ENCODE assay signal across 16 mouse cellular contexts in the genomic region with DNA sequence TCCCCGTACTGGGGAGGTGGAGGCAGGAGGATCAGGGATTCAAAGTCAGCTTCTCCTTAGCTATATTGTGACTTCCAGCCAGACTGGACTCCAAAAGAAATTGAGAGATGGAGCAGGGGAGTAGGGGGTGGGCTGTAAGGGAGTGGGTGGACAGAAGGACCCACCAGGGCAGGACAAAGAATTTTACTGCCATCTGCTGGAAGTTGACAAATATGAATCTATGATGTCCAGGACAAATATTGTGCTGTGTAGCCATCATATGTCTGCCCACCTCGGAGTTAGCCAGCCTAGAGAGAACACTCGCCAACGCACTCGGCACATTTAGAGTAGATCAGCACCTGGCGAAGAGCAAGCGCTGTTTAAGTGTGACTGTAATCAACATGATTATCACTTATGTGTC. TPM values are rescaled to one million over a fixed set of nuclear protein-coding genes. Genes with fewer than 3 reads are reported as not detected.
DNase-seq lines count a peak whose midpoint lies in the region; ATAC-seq and TF ChIP-seq lines count a peak whose summit lies in the region.
"Had no signal": no experiment of that assay in that cellular context is flagged by ENCODE, and none has a peak within 500 bp of the region (broad histone marks: within the 10 kb centered on the region; RNA-seq: fewer than 3 reads in every experiment).

No protein-coding gene starts in this region.

- H3K9ac ChIP-seq in kidney, postnatal 0 days (ENCODE audit: low read depth, low read length), result no peak overlapping the region
- H3K9ac ChIP-seq in embryonic facial prominence, embryonic 13.5 days, result 0 out of 2 replicates have a peak overlapping the region, but pooled peaks have one; percentile 0
- H3K9ac ChIP-seq: embryonic facial prominence, embryonic 12.5 days; neural tube, embryonic 13.5 days had no signal

- no peaks in the 10 kb centered on the region for H3K9me3 ChIP-seq in kidney, postnatal 0 days (replicated peaks; ENCODE audit: low read length)
- H3K9me3 ChIP-seq in embryonic facial prominence, embryonic 13.5 days, result no peaks in the 10 kb centered on the region
- H3K9me3 ChIP-seq: embryonic facial prominence, embryonic 12.5 days; neural tube, embryonic 13.5 days had no signal

- peak; percentile 35 for DNase-seq in embryo, embryonic 10 days (ENCODE audit: low spot score)
- DNase-seq in embryo, embryonic 9.5 days (ENCODE audit: extremely low spot score), result no peak
- peak; percentile 28 for DNase-seq in kidney, postnatal 0 days (ENCODE audit: low spot score)
- no peak for DNase-seq in kidney, adult 8-10 months
- DNase-seq in A20 (ENCODE audit: low read depth, low spot score), result peak; percentile 41
- no peak for DNase-seq in right cerebral cortex, postnatal 10 days (ENCODE audit: low spot score in 2 of 2)
- DNase-seq in cerebellum, adult 11 months, result no peak
- DNase-seq: adrenal gland, adult 8-10 months; heart, adult 18-20 months; kidney, postnatal 10 days; lung, adult 18-20 months; thymus, postnatal 36 days had no signal

- H3K4me2 ChIP-seq in kidney, postnatal 0 days (ENCODE audit: low read length), result no peak overlapping the region
- H3K4me2 ChIP-seq in embryonic facial prominence, embryonic 13.5 days, result no peak overlapping the region
- H3K4me2 ChIP-seq: embryonic facial prominence, embryonic 12.5 days; midbrain, embryonic 11.5 days; neural tube, embryonic 13.5 days had no signal

- no peaks in the 10 kb centered on the region for H3K27me3 ChIP-seq in kidney, postnatal 0 days (ENCODE audit: insufficient read depth, low read length)
- H3K27me3 ChIP-seq in embryonic facial prominence, embryonic 13.5 days, result no peaks in the 10 kb centered on the region
- H3K27me3 ChIP-seq: embryonic facial prominence, embryonic 12.5 days; neural tube, embryonic 13.5 days had no signal

- peaks cover 8% of the 10 kb centered on the region for H3K36me3 ChIP-seq in kidney, postnatal 0 days (ENCODE audit: insufficient read depth, low read length)
- peaks cover 17% of the 10 kb centered on the region for H3K36me3 ChIP-seq in embryonic facial prominence, embryonic 13.5 days

- TF ChIP-seq CTCF in kidney, postnatal 0 days (IDR thresholded peaks at IDR 0.05; ENCODE audit: low read depth), result peak; percentile 51

- WGBS in kidney, postnatal 0 days, result 86% methylated on average over 7 of the region's 7 CpGs
- WGBS in embryonic facial prominence, embryonic 13.5 days, result 82% methylated on average over 7 of the region's 7 CpGs

- no peak overlapping the region for H3K27ac ChIP-seq in kidney, postnatal 0 days
- H3K27ac ChIP-seq in embryonic facial prominence, embryonic 13.5 days, result no peak overlapping the region
- H3K27ac ChIP-seq: embryonic facial prominence, embryonic 12.5 days; neural tube, embryonic 13.5 days had no signal

- ATAC-seq in kidney, postnatal 0 days (replicated peaks; ENCODE audit: low FRiP score, low read depth), result no peak
- no peak for ATAC-seq in embryonic facial prominence, embryonic 13.5 days (ENCODE audit: insufficient number of reproducible peaks, insufficient read depth, low FRiP score, low TSS enrichment, low read depth)

- peaks cover 7% of the 10 kb centered on the region; the same call in 1 of the 2 replicates for H3K4me1 ChIP-seq in kidney, postnatal 0 days (replicated peaks; ENCODE audit: insufficient read depth, low read length)
- H3K4me1 ChIP-seq in embryonic facial prominence, embryonic 13.5 days, result peaks cover 24% of the 10 kb centered on the region

- no peak overlapping the region for H3K4me3 ChIP-seq in kidney, postnatal 0 days (replicated peaks; ENCODE audit: low read depth, low read length)
- no peak overlapping the region for H3K4me3 ChIP-seq in embryonic facial prominence, embryonic 13.5 days
- H3K4me3 ChIP-seq: embryonic facial prominence, embryonic 12.5 days; neural tube, embryonic 13.5 days had no signal

RNA-seq across cellular contexts. Expression of a gene that starts 1.9 kb away (rescaled TPM):
- polyA plus RNA-seq in kidney, postnatal 0 days (2015; fragmentation: Nextera tagmentation; extraction: Ambion mirVana), result 1,088 and 1,198 TPM in 2 replicates
- 1,032 and 1,091 TPM in 2 replicates for polyA plus RNA-seq in embryonic facial prominence, embryonic 13.5 days (2015; fragmentation: Nextera tagmentation; extraction: Ambion mirVana)

RNA-seq across cellular contexts. Expression of a gene that starts 10.1 kb away (rescaled TPM):
- 53.4 and 59.8 TPM in 2 replicates for polyA plus RNA-seq in kidney, postnatal 0 days (2015; fragmentation: Nextera tagmentation; extraction: Ambion mirVana)
- 88.3 and 93.4 TPM in 2 replicates for polyA plus RNA-seq in embryonic facial prominence, embryonic 13.5 days (2015; fragmentation: Nextera tagmentation; extraction: Ambion mirVana)

RNA-seq across cellular contexts. Expression of a gene that starts 23.8 kb away (rescaled TPM):
- 29.9 and 33.3 TPM in 2 replicates for polyA plus RNA-seq in kidney, postnatal 0 days (2015; fragmentation: Nextera tagmentation; extraction: Ambion mirVana)
- polyA plus RNA-seq in embryonic facial prominence, embryonic 13.5 days (2015; fragmentation: Nextera tagmentation; extraction: Ambion mirVana), result 102 and 109 TPM in 2 replicates

RNA-seq across cellular contexts. Expression of a gene that starts 31.5 kb away (rescaled TPM):
- polyA plus RNA-seq in kidney, postnatal 0 days (2015; fragmentation: Nextera tagmentation; extraction: Ambion mirVana), result 18.6 and 19.6 TPM in 2 replicates
- polyA plus RNA-seq in embryonic facial prominence, embryonic 13.5 days (2015; fragmentation: Nextera tagmentation; extraction: Ambion mirVana), result 9.7 and 11.0 TPM in 2 replicates

RNA-seq across cellular contexts. Expression of a gene that starts 36.7 kb away (rescaled TPM):
- polyA plus RNA-seq in kidney, postnatal 0 days (2015; fragmentation: Nextera tagmentation; extraction: Ambion mirVana), result 117 and 122 TPM in 2 replicates
- polyA plus RNA-seq in embryonic facial prominence, embryonic 13.5 days (2015; fragmentation: Nextera tagmentation; extraction: Ambion mirVana), result 133 and 134 TPM in 2 replicates

Comparison
In these comparisons a context has a peak if more than half of its experiments do, and no peak if none do; other contexts are left out.
1. DNase-seq: peak in embryo, embryonic 10 days (single experiment), kidney, postnatal 0 days (single experiment) and A20 (single experiment); none in embryo, embryonic 9.5 days (single experiment), kidney, adult 8-10 months (0 of 2), right cerebral cortex, postnatal 10 days (0 of 2) and cerebellum, adult 11 months (single experiment).